Mouse (Mus musculus): ENCODE results near the gene Erf.

DNA sequence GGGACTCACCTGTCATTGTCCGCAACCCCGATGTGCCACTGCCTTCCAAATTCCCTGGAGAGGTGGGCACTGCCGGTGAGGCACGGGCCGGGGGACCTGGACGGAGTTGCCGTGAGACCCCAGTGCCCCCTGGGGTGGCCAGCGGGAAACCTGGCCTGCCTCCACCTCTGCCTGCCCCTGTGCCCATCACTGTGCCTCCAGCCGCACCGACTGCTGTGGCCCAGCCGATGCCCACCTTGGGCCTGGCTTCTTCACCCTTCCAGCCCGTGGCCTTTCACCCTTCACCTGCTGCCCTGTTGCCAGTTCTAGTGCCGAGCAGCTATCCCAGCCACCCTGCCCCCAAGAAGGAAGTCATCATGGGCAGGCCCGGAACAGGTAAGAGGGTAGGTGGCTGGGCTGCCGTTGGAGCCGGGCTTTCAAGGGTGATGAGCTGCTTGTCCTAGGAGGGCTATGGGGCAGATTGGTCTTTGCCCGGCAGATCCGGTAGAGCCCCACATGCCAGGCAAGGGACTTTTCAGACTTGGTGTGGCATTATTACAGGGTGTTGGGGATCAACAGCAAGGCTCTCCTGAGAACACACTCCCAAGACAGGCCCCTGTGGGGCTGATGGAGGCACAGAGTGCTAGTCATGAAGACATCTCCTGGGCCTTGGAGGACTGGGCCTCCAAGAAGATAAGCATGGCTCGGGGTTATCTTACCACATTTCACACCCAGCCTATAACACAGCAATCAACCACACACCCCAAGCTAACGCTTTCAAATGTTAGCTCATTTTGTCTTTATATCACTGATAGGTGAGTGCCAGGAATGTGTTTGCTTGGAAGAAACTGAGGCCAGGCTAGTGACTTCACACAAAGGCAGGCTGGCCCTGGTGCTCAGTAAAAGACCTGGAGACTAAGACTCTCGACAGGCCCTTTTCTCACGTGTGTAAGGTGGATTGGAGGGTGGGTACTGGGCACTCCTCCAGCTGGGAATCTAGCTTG, 23.0 kb upstream of the Erf start:
- no peak for TF ChIP-seq CTCF (IDR thresholded peaks at IDR 0.05; ENCODE audit: insufficient read depth, low read depth, low read length)
- no peak for TF ChIP-seq POLR2A (IDR thresholded peaks at IDR 0.05; ENCODE audit: insufficient read depth, low read depth, low read length)

Data from olfactory bulb, adult 2 months (tissue).